Mouse (Mus musculus): Measurements from ENCODE around the gene Add3.

- TF ChIP-seq EP300 (optimal IDR thresholded peaks at IDR 0.05): no peak
- peak; percentile 39 for TF ChIP-seq CTCF (IDR thresholded peaks at IDR 0.05; ENCODE audit: low read depth)
Observed at GRCm38 (mm10) chr19:53180168-53180803, 40.0 kb downstream of the Add3 start.
